Mouse (Mus musculus) stomach, embryonic 16.5 days (tissue): ENCODE measurements around the gene Slc9a8. TPM values are rescaled to one million over a fixed set of nuclear protein-coding genes. Genes with fewer than 3 reads are reported as not detected.

Source experiments
- ATAC-seq: fragments of 200-750 bp; cut with Nextera tagmentation; 2 replicates; pipeline ENCODE4 v1.8.0; 2017; ENCODE audit warnings: moderate number of reproducible peaks, moderate TSS enrichment; ENCODE audit not compliant: insufficient read depth, low FRiP score
- H3K27ac ChIP-seq: fragments of 300-500 bp; sonication (generic); 2 replicates; pipeline ENCODE4 v1.5.1; 2014; ENCODE audit warnings: low read length
- H3K27me3 ChIP-seq: fragments of 300-500 bp; sonication (generic); 2 replicates; pipeline ENCODE4 v1.6.1; 2014; ENCODE audit warnings: low read length, control low read depth, mixed read lengths; ENCODE audit not compliant: control insufficient read depth, insufficient read depth
- H3K36me3 ChIP-seq: fragments of 300-500 bp; sonication (generic); 2 replicates; pipeline ENCODE4 v1.6.1; 2014; ENCODE audit warnings: low read length; ENCODE audit not compliant: control insufficient read depth, insufficient read depth
- H3K4me1 ChIP-seq: fragments of 300-500 bp; sonication (generic); 2 replicates; pipeline ENCODE4 v1.6.1; 2014; ENCODE audit warnings: low read length, control low read depth, mixed read lengths; ENCODE audit not compliant: control insufficient read depth, insufficient read depth
- H3K4me2 ChIP-seq: fragments of 300-500 bp; sonication (generic); 2 replicates; pipeline ENCODE4 v1.6.1; 2014; ENCODE audit warnings: low read depth, low read length, mixed read lengths
- H3K4me3 ChIP-seq: fragments of 300-500 bp; sonication (generic); replicated peaks from 2 replicates; pipeline ENCODE4 v1.5.1; 2014; ENCODE audit warnings: mild to moderate bottlenecking, low read length
- H3K9ac ChIP-seq: fragments of 300-500 bp; sonication (generic); 2 replicates; pipeline ENCODE4 v1.6.1; 2014; ENCODE audit warnings: low read length
- H3K9me3 ChIP-seq: fragments of 300-500 bp; sonication (generic); replicated peaks from 2 replicates; pipeline ENCODE4 v1.6.1; 2016; ENCODE audit warnings: low read length, control low read depth; ENCODE audit not compliant: control insufficient read depth
- WGBS: fragments of 180-500 bp; shearing (Covaris S2); extraction: QIAGEN DNeasy Blood & Tissue Kit; methylation state at CpG from one replicate; pipeline ENCODE4 v1.1.7; 2014; 5-methylcytosine and 5-hydroxymethylcytosine counted together
- polyA plus RNA-seq: library from polyadenylated mRNA; unstranded; fragments of >200 nt; fragmentation: Nextera tagmentation; extraction: Ambion mirVana; gene quantifications from 2 replicates; pipeline ENCODE4 v1.2.1, GENCODE M21; 2015

The Slc9a8 gene
- polyA plus RNA-seq, 1 experiment from 2014 or later = 21.5 TPM

- H3K4me2 ChIP-seq = no peak overlapping the region
Measured at GRCm38 (mm10) chr2:167463802-167464201, 42.3 kb downstream of the Slc9a8 start.

GRCm38 (mm10) chr2:167465951-167466350, 44.4 kb downstream of the Slc9a8 start:
- Histone ChIP-seq H3K27me3 (no peaks in the 10 kb centered on the region), H3K9ac (no peak overlapping the region), H3K4me1 (no peaks in the 10 kb centered on the region), H3K27ac (no peak overlapping the region), H3K4me2 (no peak overlapping the region), H3K36me3 (peaks cover 8% of the 10 kb centered on the region; the same call in 1 of the 2 replicates), H3K9me3 (no peaks in the 10 kb centered on the region), H3K4me3 (no peak overlapping the region)
- no peak for ATAC-seq
- WGBS = 91% methylated on average over 3 of the region's 3 CpGs

More at GRCm38 (mm10) chr2:167463802-167464201, 42.3 kb downstream of the Slc9a8 start:
- no peak for ATAC-seq
- Histone ChIP-seq H3K9ac (no peak overlapping the region), H3K4me1 (no peaks in the 10 kb centered on the region), H3K36me3 (peaks cover 18% of the 10 kb centered on the region; the same call in 1 of the 2 replicates), H3K27ac (no peak overlapping the region), H3K9me3 (no peaks in the 10 kb centered on the region), H3K4me3 (no peak overlapping the region), H3K27me3 (no peaks in the 10 kb centered on the region)
- 91% methylated on average over 5 of the region's 5 CpGs for WGBS

- Histone ChIP-seq H3K36me3 (peaks cover 8% of the 10 kb centered on the region; the same call in 1 of the 2 replicates), H3K4me1 (no peaks in the 10 kb centered on the region), H3K9me3 (no peaks in the 10 kb centered on the region), H3K4me3 (no peak overlapping the region), H3K4me2 (no peak overlapping the region), H3K9ac (no peak overlapping the region), H3K27me3 (no peaks in the 10 kb centered on the region), H3K27ac (no peak overlapping the region)
- no peak for ATAC-seq
- 58% methylated on average over 5 of the region's 5 CpGs for WGBS
Measured at GRCm38 (mm10) chr2:167467214-167467613, 45.7 kb downstream of the Slc9a8 start.

DNA sequence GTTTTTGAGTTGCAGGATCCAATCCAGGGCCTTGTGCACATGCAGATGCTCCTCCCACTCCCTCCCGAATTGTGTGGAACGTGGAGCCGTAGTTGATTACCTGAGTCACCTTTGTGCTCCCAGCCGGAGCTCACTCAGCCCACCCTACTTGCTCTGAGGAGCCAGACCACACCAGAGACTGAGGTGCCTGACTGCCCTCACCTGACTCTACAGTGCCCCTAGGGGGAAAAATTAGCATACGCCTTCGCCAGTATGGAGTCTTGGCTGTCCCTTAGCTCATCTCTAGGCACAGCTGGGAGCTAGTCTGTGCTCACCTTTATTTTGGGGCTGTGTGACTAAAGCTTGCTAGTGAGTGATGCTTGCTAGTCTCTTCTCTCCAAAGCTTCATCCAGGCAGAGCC, 46.9 kb downstream of the Slc9a8 start:
- H3K36me3 ChIP-seq = peaks cover 8% of the 10 kb centered on the region; the same call in 1 of the 2 replicates
- 79% methylated on average over 6 of the region's 6 CpGs for WGBS

DNA sequence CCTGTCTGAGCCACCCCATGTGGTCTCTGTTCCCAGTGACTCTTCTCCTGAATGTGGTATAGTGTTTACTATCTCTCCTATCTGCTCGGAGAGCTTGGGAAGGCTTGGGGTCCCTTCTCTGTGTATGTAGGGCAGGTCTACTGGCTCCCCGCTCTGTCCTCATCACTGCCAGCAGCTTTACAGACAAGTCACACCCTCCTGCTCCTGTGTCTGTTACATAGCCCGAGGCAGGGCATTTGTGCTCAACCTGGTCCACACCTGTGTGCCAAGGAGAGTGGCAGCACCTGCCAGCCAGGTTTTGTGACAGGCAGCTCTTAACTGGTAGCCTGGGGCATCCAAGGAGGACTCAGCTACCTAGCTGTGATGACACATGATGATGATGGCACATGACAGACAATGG, 49.1 kb downstream of the Slc9a8 start:
- H3K9ac ChIP-seq = no peak overlapping the region
- peaks cover under 1% of the 10 kb centered on the region; the same call in 1 of the 2 replicates for H3K4me1 ChIP-seq
- H3K27ac ChIP-seq = no peak overlapping the region
- no peaks in the 10 kb centered on the region for H3K27me3 ChIP-seq
- 88% methylated on average over 3 of the region's 3 CpGs for WGBS
- H3K9me3 ChIP-seq = no peaks in the 10 kb centered on the region
- H3K4me3 ChIP-seq = no peak overlapping the region
- H3K36me3 ChIP-seq = peaks cover 16% of the 10 kb centered on the region
- ATAC-seq = no peak
- no peak overlapping the region for H3K4me2 ChIP-seq

More for the DNA sequence above, 46.9 kb downstream of the Slc9a8 start:
- Histone ChIP-seq H3K9me3 (no peaks in the 10 kb centered on the region), H3K4me2 (no peak overlapping the region), H3K4me3 (no peak overlapping the region), H3K9ac (no peak overlapping the region), H3K27ac (no peak overlapping the region), H3K27me3 (no peaks in the 10 kb centered on the region), H3K4me1 (no peaks in the 10 kb centered on the region)
- ATAC-seq = no peak

GRCm38 (mm10) chr2:167471585-167471984, 50.1 kb downstream of the Slc9a8 start:
- Histone ChIP-seq H3K4me1 (peaks cover 10% of the 10 kb centered on the region; the same call in 1 of the 2 replicates), H3K9me3 (no peaks in the 10 kb centered on the region), H3K27ac (no peak overlapping the region), H3K36me3 (peaks cover 12% of the 10 kb centered on the region), H3K27me3 (no peaks in the 10 kb centered on the region), H3K9ac (no peak overlapping the region), H3K4me2 (no peak overlapping the region), H3K4me3 (no peak overlapping the region)
- 71% methylated on average over 6 of the region's 6 CpGs for WGBS
- ATAC-seq = no peak

- no peak for ATAC-seq
- H3K4me2 ChIP-seq = no peak overlapping the region
- no peak overlapping the region for H3K9ac ChIP-seq
- H3K4me3 ChIP-seq = no peak overlapping the region
- H3K27ac ChIP-seq = no peak overlapping the region
- peaks cover 7% of the 10 kb centered on the region; the same call in 1 of the 2 replicates for H3K36me3 ChIP-seq
- peaks cover 16% of the 10 kb centered on the region; the same call in 1 of the 2 replicates for H3K4me1 ChIP-seq
- 89% methylated on average over 6 of the region's 6 CpGs for WGBS
- H3K9me3 ChIP-seq = no peaks in the 10 kb centered on the region
- H3K27me3 ChIP-seq = no peaks in the 10 kb centered on the region
Measured at GRCm38 (mm10) chr2:167474218-167474617, 52.7 kb downstream of the Slc9a8 start.

DNA sequence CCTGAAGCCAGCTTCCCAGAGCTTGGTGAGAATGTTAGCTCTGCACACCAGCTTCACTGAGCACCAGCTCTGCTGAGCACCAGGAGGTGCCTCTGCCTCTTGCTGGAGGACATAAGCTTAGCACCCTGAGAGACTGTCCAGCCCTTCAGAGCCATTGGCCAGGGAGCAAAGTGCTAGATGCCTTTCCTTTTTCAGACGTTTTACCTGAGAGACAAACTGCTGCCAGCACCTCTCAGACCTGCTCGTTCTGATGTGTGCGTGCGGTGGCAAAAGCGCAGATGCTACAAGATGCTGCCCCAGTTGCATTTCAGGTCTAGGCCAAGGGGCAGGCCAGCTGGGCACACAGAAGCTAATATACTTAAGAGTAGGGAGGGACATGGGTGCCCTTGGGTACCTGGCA, 54.1 kb downstream of the Slc9a8 start:
- no peak overlapping the region for H3K9ac ChIP-seq
- peaks cover 7% of the 10 kb centered on the region; the same call in 1 of the 2 replicates for H3K36me3 ChIP-seq
- no peak overlapping the region for H3K4me3 ChIP-seq
- no peaks in the 10 kb centered on the region for H3K27me3 ChIP-seq
- H3K4me2 ChIP-seq = no peak overlapping the region
- peaks cover 16% of the 10 kb centered on the region; the same call in 1 of the 2 replicates for H3K4me1 ChIP-seq
- no peaks in the 10 kb centered on the region for H3K9me3 ChIP-seq
- WGBS = 83% methylated on average over 5 of the region's 5 CpGs
- ATAC-seq = no peak
- peak overlapping the region; percentile 64; the same call in 1 of the 2 replicates for H3K27ac ChIP-seq

DNA sequence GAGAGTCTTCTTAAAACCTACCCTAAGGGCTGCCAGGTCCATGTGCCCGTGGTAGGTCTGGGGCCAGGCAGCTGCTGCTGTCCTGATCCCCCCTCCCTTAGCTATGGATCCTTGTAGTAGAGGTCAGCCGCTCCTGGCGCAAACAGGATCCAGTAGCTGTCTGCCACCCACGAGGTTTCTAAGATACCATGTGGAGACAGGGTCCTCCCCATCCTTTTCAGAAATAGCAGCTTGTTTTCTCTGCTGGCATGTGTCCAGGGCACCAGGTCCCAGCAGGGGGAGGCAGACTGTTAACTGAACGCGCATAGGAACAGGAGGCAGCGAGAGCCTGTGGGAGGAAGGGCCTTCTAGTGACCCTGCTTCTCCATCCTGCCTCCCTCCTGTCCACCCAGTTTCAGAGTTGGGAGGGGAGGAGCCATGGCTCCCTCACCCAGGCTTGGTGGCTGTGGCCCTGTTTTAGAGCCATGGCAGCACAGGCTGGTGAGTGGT, 54.7 kb downstream of the Slc9a8 start:
- peak; percentile 70; the same call in 1 of the 2 replicates for ATAC-seq
- Histone ChIP-seq H3K27ac (peak overlapping the region; percentile 64), H3K4me1 (peaks cover 16% of the 10 kb centered on the region; the same call in 1 of the 2 replicates), H3K4me2 (no peak overlapping the region), H3K36me3 (peaks cover 7% of the 10 kb centered on the region; the same call in 1 of the 2 replicates), H3K4me3 (no peak overlapping the region), H3K9ac (no peak overlapping the region), H3K9me3 (no peaks in the 10 kb centered on the region), H3K27me3 (no peaks in the 10 kb centered on the region)
- 19% methylated on average over 7 of the region's 7 CpGs for WGBS
